Mouse (Mus musculus) kidney, adult 18-20 months (tissue): Measurements from ENCODE around the gene Pdk2.
"Not testable (repeated sequence)": the region's sequence is repeated elsewhere in the genome, so short reads cannot be mapped to it uniquely, and the experiment has no call there.

Experiments
- DNase-seq: peaks from one replicate; pipeline ENCODE4 v3.0.0; 2021

Pdk2 gene

GRCm38 (mm10) chr11:95026090-95026542 lies 15.0 kb downstream of the Pdk2 start:
- no peak for DNase-seq

DNA sequence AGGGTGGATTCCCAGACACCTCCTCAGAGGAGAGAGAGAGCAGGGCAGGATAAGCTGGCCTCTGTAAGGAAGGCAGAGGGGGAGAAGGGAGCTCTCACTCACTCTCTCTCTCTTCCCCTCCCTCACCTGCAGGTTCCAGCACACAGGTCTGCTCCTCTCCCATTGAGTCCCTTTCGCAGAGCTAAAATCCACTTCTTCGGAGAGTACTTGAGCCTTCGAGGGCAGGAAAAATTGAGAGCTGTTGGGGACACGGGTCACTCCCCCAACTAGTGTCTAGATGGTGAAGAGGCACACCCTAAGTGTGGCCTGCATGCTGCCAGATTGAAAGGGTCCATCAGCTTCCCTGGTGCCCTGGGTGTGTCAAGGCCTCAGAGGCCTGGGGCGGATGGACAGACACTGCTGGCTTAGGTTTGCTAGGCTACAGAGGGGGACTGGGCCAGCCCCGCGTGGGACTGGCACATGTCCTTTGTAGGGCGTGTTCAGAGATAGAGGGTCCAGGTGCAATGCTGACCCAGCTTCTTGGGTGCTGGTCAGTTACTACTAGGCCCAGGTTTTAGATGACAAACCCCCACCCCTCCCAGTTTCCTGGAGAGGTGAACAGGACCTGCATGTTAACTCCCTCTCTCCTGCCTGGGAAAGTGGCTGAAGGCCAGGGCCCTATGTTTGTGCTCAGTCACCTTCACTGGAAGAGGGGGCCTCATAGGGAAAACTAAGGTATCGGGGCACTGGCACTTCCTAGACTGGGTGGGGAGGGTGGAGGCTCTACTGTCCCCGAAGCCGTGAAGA lies 15.7 kb downstream of the Pdk2 start:
- DNase-seq: no peak

- DNase-seq: peak; percentile 69
These were observed 16.5 kb downstream of the Pdk2 start for GRCm38 (mm10) chr11:95024439-95025184.

DNA sequence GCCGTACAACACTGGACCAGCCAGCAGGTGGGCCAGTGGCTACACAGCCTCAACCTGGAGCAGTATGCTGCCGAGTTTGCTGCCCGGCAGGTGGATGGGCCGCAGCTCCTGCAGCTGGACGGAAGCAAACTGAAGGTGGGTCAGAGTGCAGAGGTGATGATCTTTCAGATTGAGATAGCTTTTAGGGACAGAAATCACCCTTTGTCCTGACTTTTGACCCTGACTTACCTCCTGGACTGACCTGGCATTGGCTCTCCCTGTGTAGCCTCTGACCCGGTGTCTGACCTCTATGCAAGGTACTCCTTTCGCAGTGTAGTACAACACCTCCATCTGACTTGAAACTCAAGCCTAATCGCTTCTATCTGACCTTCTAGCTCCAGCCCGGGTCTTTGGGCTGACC lies 17.7 kb downstream of the Pdk2 start:
- DNase-seq: no peak

DNA sequence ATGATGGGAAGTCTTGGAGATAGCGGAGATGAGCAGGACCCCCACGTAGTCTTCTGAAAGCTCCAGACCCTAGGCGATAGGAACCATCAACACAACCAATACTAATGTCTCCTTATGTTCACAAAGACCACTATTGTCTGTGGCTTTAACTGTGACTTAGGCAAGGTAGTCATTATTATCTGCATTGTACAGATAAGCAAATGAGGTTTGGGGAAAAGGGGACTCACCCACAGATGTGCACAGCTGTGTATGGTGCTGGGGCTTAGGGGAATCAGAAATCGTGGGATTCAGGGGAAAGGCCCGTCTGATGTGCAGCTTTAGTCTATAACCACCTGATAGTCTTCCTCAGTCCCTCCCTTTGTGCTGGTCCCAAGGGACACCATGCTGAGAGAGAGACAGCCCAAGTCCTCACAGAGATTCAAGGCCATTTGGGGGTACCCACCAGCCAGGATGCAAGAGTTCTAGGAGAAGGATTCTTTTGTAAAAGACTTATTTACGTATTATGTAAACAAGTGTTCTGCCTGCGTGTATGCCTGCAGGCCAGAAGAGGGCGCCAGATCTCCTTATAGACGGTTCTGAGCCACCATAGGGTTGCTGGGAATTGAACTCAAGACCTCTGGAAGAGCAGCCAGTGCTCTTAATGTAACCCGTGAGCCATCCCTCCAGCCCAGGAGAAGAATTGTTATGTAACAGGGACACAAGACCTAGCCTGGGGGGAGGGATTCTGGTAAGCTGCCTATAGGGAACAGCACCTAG lies 18.7 kb downstream of the Pdk2 start:
- DNase-seq: no peak

- no peak for DNase-seq
These were observed 25.7 kb downstream of the Pdk2 start for GRCm38 (mm10) chr11:95015484-95015883.

GRCm38 (mm10) chr11:95012487-95012886 lies 28.7 kb downstream of the Pdk2 start:
- no peak for DNase-seq

DNA sequence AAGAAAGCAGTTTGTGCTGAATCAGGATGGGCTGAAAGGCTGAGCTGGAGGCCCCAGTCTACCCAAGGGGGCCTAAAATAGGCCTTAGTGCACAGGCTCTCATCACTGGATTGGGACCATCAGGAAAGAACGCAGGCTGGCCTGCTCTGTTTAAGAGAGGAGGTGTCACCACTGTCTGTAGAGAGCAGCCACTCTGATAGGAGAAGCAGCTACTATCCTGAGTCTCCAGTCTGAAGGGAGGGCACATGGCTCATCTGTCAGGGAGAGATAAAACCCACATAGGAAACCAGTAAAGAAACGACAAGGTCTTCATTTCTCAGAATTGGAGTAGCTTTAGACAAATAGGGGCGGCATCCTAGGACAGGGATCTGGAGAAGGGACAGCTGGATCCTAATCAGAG lies 29.1 kb downstream of the Pdk2 start:
- DNase-seq: no peak

GRCm38 (mm10) chr11:95011416-95011815 lies 29.7 kb downstream of the Pdk2 start:
- DNase-seq: no peak

DNA sequence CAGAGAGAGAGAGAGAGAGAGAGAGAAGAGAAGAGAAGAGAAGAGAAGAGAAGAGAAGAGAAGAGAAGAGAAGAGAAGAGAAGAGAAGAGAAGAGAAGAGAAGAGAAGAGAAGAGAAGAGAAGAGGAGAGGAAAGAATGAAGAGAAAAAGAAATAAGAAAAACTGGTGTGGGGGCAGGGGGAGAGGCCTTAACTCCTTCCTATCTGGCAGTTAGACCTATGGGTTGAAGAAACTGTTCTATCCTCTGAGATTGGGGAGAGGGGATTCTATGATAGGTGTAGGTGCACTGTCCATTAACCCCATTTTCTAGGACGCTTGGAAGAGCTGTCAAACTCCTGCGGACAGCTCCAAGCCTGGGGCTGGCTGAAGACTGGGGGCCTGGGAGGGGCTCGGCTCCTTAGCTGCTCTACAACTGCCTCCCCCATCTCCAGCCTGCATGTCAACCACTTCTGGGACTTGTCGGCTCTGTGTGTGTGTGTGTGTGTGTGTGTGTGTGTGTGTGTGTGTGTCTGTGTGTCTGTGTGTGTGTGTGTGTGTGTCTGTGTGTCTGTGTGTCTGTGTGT lies 30.2 kb downstream of the Pdk2 start:
- not testable (repeated sequence) for DNase-seq

GRCm38 (mm10) chr11:95010141-95010739 lies 30.9 kb downstream of the Pdk2 start:
- no peak for DNase-seq

DNA sequence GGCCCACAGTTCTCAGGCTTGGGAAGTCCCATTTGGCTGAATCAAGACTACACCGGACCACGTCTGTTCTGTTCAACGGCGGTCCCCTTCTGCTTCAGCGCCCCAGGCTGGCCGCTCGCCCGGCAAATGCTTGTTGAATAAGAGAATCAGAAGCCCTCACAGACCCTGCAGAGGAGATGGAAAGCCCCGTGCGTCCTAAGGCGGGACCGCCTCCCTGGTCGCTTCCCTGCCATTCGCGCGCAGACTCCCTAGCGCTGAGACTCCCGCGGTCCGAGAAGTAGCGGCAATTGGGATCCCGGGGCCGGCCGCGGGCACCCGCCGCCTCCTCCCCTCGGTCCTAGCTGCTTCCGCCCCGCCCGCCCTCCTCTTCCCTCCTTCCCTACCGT lies 31.5 kb downstream of the Pdk2 start, which contains the start of gene Samd14:
TSS of gene Samd14 (plus strand) at position 251 of the 386 bp plus-strand sequence.
- DNase-seq: peak; percentile 59

DNA sequence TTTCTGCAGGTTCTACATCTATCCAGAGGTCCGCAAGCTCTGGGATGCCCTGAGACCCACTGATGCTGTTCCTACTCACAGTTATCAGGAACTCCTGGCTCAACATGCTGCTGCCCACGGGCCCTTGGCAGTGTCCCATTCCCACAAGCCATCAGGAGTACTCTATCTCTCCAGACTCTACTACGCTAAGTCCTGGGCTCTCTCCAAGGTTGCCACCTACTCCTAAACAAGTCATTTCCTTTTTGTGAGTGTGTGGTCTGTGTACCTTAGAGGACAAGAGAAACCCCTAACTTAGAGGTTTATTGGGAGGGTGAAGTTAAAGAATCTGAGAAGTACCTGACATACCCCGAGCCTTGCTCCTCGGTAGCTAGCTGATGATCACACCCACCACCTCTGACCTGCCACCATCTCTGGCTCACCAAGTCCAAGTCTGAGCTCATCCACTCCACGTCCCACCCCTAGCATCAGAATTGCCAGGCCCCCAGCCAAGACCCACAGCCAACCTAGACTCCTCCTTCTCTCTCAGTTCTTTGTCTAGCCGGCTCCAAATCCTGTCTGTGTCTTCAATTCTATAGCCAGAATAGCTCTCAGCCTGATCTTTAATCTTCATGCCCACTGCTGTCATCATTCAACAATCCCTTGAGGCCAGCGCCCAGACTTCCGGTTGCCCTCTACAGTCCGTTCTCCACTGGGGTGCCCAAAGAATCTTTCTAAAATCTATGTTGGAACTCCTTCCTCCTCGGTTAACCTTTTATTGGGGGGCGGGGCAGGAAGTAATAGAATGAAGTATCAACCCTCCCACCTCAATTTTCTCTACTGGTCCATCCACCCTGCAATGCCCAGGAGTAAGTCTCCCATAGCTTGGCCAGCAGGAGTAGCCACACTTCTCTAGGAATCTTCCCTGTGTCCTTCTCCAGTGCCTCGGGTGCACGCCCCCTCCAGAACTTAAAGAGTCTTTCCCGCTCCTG lies 32.2 kb downstream of the Pdk2 start:
- no peak for DNase-seq

GRCm38 (mm10) chr11:95007418-95007817 lies 33.7 kb downstream of the Pdk2 start:
- no peak for DNase-seq

DNA sequence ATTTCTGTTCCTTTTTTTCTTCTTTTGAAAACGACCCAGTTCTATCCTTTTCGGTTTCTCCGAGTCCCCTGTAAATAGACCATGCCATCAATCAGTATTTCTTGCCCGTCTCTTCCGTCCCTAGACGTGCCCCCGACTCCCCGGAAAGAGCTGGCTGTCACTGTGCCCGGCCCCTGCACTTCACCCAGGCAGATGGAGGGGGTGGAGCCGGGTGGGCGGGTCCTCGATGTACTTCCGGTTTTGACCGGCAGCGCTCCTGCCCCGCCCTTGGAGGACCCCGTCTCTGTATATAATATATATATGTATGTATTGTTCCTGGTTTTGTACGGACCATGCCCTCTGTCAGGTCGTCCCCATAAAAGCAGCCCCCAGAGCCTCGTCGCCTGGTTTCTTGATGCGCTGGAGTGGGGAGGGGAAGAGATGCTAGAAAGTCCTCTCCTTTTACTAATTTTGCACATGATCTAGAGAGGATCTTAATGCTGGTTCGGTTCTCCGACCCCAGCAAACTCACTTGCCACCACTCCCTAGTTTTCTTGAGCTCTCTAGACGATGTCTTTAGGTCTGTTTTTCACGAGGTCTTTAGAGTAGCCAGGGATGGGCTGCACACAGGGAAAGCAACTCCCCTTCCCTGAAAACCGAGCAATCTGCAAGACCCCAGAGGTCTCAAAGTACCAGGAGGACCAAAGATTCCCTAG lies 34.5 kb downstream of the Pdk2 start:
- DNase-seq: peak; percentile 77

DNA sequence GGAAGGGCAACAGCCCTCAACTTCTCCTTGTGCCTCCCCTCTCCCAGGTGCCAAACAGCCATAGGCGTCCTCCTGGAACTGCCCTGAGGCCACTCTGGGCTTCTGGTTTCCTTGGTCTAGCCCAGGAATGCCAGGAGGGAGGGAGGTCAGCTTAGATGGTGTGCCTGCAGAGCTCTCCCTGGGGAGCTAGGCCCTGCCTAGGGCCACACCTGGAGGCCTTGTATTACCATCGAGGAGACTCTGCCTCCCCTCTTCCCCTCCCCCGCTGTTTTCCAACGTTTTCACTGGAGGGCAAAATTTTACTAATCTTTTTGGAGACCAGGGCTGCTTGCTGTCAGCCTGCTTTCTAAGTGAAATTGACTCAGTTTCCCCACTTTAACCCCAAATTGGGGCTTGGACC lies 35.1 kb downstream of the Pdk2 start:
- no peak for DNase-seq

DNA sequence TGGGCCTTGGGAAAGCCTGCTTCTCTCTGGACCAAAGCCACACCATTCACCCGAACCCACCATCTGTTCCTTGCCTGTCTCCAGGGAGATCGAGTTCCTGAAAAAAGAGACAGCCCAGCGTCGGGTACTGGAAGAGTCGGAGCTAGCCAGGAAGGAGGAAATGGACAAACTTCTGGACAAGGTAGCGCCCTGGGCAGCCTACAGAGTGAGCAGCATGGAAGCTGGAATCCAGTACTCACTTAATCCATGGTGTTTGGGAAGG lies 36.3 kb downstream of the Pdk2 start:
- no peak for DNase-seq

DNA sequence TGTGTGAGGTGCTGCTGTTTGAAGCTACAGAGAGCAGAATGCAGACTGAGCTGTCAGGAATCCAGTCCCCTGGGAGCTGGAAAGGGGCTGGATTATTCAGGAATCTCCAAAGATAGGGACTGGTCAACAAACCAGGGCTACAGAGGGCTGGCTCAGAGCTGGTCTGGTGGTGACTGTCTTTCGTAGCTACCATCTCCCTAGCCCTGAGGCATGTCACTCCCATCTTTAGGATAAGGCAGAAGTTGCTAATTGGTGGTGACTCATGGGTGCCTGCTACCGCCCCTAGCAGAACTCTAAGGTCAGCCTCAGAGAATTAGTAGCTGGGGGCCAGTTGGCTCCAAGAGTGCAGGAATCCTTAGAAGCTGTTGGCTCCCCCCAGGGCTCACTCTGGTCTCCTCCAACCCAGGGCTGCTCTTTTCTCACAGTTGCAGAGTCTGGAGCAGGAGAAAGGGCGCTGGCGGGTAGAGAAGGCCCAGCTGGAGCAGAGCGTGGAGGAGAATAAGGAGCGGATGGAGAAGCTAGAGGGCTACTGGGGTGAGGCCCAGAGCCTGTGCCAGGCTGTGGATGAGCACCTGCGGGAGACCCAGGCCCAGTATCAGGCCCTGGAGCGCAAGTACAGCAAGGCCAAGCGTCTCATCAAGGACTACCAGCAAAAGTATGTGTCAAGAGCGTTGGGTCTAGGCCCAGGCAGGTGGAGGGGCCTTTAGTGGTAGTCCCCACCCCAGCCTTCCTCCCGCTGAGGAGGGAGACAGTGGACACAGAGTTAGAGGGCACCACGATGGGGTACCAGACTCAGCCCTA lies 36.8 kb downstream of the Pdk2 start:
- no peak for DNase-seq

- DNase-seq: no peak
These were observed 38.4 kb downstream of the Pdk2 start for GRCm38 (mm10) chr11:95002705-95003104.
